Mouse (Mus musculus): ENCODE measurements around the gene Ccdc162.

DNA sequence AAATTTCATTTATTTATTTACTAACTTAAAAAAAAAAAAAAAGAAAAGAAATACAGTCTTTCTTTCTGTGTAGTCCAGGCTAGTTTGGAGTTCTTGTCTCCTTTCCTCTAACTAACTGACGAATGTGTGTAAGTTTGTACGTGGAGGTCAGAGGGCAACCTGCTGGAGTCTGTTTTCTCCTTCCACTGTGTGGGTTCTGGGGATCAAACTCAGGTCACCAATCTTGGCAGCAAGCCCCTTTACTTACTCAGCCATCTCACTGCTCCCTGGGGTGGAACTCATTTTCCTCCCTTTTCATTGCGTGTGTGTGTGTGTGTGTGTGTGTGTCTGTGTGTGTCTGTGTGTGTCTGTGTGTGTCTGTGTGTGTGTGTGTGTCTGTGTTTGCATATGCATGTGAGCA, 148.1 kb downstream of the Ccdc162 start:
- no peak for TF ChIP-seq CTCF (IDR thresholded peaks at IDR 0.05; ENCODE audit: control insufficient read depth, insufficient read depth, low read length)
- no peak for TF ChIP-seq POLR2A (IDR thresholded peaks at IDR 0.05; ENCODE audit: borderline replicate concordance, control insufficient read depth, low read depth, low read length)
